Mouse (Mus musculus): Measurements from ENCODE around the gene AU021092.
"Not testable (repeated sequence)": the region's sequence is repeated elsewhere in the genome, so short reads cannot be mapped to it uniquely, and the experiment has no call there.

Gene AU021092

GRCm38 (mm10) chr16:5222140-5222539 is at the start of gene AU021092:
AU021092 (minus strand) TSS chr16:5222299.
- DNase-seq, result no peak

- DNase-seq, result no peak
These were observed 49.4 kb upstream of the AU021092 start for GRCm38 (mm10) chr16:5271411-5272035.

- no peak for DNase-seq
These were observed 41.8 kb upstream of the AU021092 start for GRCm38 (mm10) chr16:5263926-5264325.

GRCm38 (mm10) chr16:5263156-5263555 is 41.1 kb upstream of the AU021092 start:
- DNase-seq, result no peak

GRCm38 (mm10) chr16:5255779-5256496 is 33.8 kb upstream of the AU021092 start, which contains the start of gene Eef2kmt:
Eef2kmt (minus strand) TSS chr16:5255983.
- DNase-seq, result peak; percentile 99

GRCm38 (mm10) chr16:5255081-5255740 is 33.1 kb upstream of the AU021092 start:
- DNase-seq, result no peak

- peak; percentile 65 for DNase-seq
These were observed 32.4 kb upstream of the AU021092 start for GRCm38 (mm10) chr16:5254346-5255025.

- DNase-seq, result no peak
These were observed 30.2 kb upstream of the AU021092 start for GRCm38 (mm10) chr16:5252260-5252659.

GRCm38 (mm10) chr16:5250891-5251290 is 28.8 kb upstream of the AU021092 start:
- no peak for DNase-seq

- DNase-seq, result peak; percentile 42
These were observed 22.3 kb upstream of the AU021092 start for GRCm38 (mm10) chr16:5244411-5244810.

GRCm38 (mm10) chr16:5242882-5243281 is 20.8 kb upstream of the AU021092 start:
- DNase-seq, result no peak

GRCm38 (mm10) chr16:5242355-5242754 is 20.3 kb upstream of the AU021092 start:
- no peak for DNase-seq

GRCm38 (mm10) chr16:5233418-5234313 is 11.6 kb upstream of the AU021092 start, which contains the start of gene Alg1:
Alg1 (plus strand) TSS chr16:5233621.
- DNase-seq, result peak; percentile 94

- no peak for DNase-seq
These were observed 10.9 kb upstream of the AU021092 start for GRCm38 (mm10) chr16:5232982-5233381.

GRCm38 (mm10) chr16:5228103-5228502 is 6.0 kb upstream of the AU021092 start:
- not testable (repeated sequence) for DNase-seq

- DNase-seq, result not testable (repeated sequence)
These were observed 5.4 kb upstream of the AU021092 start for GRCm38 (mm10) chr16:5227501-5227900.

- not testable (repeated sequence) for DNase-seq
These were observed 4.4 kb upstream of the AU021092 start for GRCm38 (mm10) chr16:5226534-5226933.

GRCm38 (mm10) chr16:5221403-5221802 is 696 bp downstream of the AU021092 start:
- DNase-seq, result no peak

- DNase-seq, result no peak
These were observed 4.6 kb downstream of the AU021092 start for GRCm38 (mm10) chr16:5217341-5218133.

GRCm38 (mm10) chr16:5216686-5217085 is 5.4 kb downstream of the AU021092 start:
- no peak for DNase-seq

- no peak for DNase-seq
These were observed 8.0 kb downstream of the AU021092 start for GRCm38 (mm10) chr16:5214126-5214525.

All from layer of hippocampus, adult 9-11 months (tissue).